Mouse (Mus musculus) thymus, adult 2 months (tissue): ENCODE measurements around the gene Tubgcp2.

Source experiments
- CTCF ChIP-seq: fragments of 200-500 bp; IDR thresholded peaks from 2 replicates; pipeline ENCODE4 v1.5.1; 2012; ENCODE audit warnings: mild to moderate bottlenecking, control low read depth, low read length, moderate library complexity, borderline replicate concordance; ENCODE audit not compliant: control insufficient read depth, poor library complexity, insufficient read depth; ENCODE audit errors: extremely low read depth
- POLR2A ChIP-seq: fragments of 200-500 bp; IDR thresholded peaks from 2 replicates; pipeline ENCODE4 v1.6.1; 2012; ENCODE audit warnings: mild to moderate bottlenecking, low read length, control low read depth, moderate library complexity; ENCODE audit not compliant: control insufficient read depth, poor library complexity, insufficient read depth; ENCODE audit errors: extremely low read depth

DNA sequence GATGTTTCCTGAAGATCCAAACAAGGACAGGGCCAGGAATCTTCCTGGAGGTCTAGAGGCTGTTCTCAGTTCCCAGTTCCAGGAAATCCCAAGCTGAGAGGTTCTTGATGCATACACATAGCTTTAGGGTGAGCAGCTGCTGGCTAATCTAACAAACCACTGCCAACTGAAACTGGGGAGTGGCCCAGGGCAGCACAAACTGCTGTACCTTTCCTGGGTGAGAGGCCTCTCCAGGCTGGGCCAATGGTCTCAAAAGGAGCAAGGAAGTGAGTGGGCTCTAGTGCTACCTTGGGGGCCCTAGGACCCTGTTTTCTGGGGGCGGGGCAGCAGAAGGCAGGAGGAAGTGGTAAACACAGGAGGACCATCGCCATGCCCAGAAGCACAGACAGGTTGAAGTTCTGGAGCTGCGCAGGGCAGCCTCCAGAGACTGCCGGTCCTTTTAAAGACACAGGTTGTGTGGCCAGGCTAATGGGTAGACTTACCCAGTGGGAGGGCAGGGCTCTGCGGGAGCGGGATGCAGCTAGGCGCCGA, 45.5 kb downstream of the Tubgcp2 start:
- no peak for TF ChIP-seq CTCF
- no peak for TF ChIP-seq POLR2A
